Mouse (Mus musculus) cerebellum, adult (tissue): ENCODE results near the gene Ccdc78.
"Not testable (repeated sequence)": the region's sequence is repeated elsewhere in the genome, so short reads cannot be mapped to it uniquely, and the experiment has no call there.

Source experiments
- ATAC-seq: cut with Nextera tagmentation; 2 replicates; pipeline ENCODE4 v1.9.2; 2017; ENCODE audit warnings: mild to moderate bottlenecking, moderate library complexity, mixed read lengths; ENCODE audit not compliant: insufficient number of reproducible peaks, low FRiP score, low TSS enrichment

The Ccdc78 gene

DNA sequence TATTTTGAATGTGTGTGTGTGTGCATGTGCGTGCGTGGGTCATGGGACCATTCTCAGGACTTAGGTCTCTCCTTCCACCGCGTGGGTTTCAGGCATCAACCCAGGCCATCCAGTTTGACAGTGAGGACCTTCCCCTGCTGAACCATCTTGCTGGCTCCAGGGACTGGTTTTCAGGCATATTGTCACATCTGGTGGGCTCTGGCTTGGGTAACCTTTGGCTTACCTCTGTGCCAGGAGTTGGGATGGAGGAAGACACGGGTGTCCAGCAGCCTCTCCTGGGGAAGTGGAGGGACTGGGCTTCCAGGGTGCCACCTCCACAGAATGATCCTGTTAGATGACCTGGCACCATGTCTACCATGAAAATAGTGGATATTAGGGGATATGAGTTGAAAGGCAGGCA, 8.4 kb upstream of the Ccdc78 start:
- no peak for ATAC-seq

DNA sequence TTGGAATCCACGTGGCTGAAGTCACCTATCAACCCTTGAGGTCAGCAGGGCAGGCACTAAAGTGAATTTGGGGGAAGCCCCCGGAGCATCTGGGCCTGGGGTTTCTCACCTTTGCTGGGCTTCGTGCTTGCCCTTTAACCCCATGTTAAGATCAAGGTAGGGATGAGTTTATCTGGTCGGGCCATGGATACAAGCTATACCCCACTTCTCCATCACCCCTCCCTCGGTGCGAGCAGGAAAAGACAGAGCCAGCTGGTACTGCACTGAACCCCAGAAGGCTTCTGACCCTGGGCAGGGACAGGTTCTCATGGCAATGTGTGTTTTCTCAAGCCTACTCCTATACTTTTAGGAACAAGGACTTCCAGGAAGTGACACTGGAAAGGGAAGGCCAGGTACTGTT, 5.0 kb upstream of the Ccdc78 start:
- ATAC-seq = no peak

DNA sequence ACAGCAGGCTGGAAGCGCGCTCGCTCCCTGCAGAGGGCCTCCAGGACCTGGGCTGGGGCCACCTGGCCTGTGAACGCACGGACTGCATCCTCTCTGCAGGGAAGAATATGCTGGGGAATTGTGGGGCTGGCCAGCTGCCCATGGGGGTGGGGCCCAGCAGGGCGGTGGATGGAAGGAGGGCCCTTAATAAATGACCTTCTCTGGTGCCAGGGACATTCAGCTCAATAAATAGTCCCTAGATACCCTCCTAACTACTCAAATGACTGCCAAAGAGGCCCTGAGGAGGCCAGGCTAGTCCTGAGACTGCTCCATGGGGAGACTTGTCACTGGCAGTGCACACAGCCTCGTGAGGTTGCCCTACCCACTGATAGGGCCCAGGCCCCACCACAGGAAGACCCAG, 3.3 kb upstream of the Ccdc78 start:
- no peak for ATAC-seq

DNA sequence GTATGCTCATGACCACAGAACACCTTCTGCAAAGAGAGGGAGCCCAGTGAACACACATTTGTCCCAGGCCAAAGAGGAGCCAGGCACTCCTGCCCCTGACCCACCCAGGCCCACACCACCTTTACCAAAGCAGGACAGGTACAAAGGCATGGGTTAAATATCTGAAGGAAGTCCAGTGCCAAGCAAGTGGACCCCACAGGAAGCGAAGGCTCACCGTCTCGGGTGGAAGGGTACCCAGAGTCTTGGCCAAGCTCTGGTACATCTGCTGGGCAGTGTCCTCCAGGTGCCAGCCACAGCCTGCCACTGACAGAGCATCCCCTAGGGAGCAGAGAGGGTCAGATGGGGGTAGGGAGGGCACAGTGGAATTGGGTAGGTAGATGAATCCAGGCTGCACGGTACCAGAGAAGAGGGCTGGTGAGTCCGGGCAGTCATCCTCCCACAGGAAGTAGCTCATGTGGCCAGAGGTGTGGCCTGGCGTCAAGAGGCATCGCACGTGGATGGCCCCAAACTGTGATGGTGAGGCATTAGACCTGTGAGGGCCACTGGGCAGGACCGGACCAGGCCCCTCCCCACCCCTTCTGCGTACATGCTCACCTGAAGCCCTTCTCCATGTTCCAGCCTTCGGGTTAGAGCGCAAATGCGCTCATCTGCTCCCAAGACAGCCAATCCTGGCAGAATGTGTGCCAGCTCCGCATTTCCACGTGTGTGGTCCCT, 2.4 kb upstream of the Ccdc78 start:
- ATAC-seq = no peak

DNA sequence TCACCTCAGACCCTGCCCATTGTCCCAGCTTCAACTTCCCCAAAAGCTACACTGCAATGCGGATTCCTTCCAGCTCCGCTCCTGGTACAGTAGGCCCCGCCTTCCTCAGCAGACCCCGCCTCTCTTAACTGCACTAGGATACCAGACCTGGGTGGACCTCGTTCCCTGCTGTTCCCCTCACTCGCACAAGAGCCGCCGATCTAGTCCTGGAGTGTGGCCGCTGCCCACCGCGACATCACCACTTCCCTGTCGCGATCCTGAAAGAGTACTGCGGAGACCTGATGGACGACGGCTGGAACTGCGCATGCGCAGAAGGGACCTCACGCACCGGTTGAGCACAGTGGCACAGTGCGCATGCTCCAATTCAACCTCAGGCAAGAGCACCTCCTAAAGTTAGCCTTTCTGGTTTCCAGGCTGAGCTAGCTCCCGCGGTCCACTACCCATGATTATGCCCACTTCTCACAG, 1.1 kb upstream of the Ccdc78 start, which contains the start of gene Haghl:
Haghl (minus strand) TSS at position 393 of the 465 bp plus-strand sequence.
- peak; percentile 76; the same call in 1 of the 2 replicates for ATAC-seq

DNA sequence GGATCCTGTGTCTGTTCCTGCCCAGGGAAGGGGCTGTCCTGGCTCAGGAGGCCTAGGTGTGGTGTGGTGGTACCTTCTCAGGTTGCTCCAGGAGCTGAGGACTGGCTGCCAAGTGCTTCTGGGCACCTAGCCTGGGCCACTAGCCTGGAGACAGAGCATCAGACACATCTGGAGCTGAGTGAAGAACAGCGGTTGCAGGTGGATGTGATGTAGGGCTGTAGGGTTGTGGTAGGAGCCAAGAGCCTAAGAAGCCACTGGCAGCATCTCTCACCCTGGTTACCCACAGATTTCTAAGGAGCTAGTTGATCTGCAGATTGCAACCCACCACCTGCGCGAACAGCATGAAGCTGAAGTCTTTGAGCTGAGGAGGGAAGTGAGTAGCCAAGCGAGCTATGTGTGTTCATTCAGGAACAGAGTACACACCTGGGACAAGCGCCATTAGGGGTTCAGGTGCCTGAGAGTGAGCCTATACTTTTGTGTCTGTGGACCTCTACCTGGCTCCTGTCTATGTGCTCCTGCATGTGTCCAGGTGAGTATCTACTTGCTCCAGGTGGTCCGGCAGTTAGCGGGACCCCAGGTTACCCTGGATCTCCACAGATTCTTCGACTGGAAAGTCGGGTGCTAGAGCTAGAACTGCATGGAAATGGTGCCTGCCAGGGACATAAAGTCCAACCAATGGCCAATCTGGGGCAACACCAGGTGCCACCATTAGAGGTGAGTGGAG, 563 bp downstream of the Ccdc78 start:
- ATAC-seq = no peak

DNA sequence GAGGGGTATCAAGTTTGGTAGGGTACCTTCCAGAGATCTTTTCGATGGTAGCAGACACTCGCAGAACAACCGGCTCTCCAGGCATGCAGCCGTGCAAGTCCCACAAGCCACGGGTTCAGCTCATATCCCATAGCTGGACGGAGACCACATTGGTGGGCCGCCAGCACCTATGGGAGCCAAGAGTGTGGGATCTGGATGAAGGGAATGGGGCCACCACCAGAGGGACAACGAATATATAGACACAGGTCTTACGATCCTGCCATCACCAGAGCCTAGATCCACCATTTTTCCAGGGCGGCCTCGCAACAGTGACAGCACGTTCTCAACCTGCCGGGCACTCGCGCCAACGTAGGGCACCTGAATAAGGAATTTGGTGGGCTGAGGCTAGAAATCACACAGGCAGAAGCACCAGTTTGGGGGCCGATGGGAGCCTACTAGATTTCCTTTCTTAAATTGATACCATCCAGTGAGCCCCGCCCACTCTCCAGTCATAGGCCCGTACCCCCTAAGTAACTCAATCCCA, 5.0 kb downstream of the Ccdc78 start:
- no peak for ATAC-seq

DNA sequence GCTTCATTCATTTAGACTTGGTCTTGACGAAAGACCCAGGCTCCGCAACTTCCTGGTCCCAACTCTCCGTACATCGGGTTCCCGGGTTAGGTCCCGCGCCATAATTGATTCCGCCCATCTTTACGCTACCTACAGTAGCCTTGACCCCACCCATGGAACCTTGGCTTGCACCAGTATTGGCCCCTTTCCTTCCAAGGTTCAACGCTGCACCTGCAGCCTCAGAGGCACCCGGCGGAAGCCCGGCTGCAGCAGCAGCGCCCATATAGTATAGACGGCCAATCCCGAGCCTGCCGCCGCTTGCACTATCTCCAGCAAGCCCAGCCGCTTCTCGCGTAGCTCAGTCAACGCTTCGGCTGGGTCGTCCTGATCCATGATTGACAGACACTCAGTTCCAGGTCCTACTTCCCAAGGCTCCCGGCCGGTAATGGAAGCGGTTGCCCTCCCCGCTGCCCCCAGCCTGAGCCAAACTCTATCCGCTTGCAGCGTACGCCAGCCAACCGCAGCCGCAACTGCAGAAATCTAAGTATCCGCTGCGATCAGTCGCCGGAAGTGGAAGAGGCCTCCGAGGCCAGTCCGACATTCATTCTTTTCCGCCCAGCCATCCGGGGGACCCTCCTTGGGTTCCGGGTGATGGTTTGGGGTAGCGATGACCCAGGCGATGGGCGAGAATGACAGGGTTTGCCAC, 5.6 kb downstream of the Ccdc78 start:
- peak; percentile 12; the same call in 1 of the 2 replicates for ATAC-seq

DNA sequence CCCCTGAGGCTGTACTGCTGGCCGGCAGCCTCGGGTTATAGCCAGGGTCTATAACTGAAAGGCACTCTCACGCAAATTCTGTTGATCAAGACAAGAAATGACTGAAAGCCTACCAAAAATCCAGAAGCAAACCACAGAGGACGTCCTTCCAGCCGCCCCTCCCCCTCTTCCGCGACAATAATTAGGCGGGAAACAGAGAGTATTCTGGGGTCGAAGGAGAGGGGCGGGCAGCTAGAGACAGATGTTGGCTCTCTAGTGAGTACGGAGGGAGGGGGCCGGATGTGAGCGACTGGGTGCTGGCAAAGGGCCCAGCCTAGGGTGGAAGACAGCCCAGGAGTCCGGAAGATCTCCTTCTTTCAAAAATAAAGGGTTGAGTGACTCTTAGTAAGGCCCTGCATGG, 6.2 kb downstream of the Ccdc78 start, which contains the start of gene Fam173a:
Fam173a (minus strand) TSS at position 287 of the 400 bp plus-strand sequence.
- no peak for ATAC-seq

DNA sequence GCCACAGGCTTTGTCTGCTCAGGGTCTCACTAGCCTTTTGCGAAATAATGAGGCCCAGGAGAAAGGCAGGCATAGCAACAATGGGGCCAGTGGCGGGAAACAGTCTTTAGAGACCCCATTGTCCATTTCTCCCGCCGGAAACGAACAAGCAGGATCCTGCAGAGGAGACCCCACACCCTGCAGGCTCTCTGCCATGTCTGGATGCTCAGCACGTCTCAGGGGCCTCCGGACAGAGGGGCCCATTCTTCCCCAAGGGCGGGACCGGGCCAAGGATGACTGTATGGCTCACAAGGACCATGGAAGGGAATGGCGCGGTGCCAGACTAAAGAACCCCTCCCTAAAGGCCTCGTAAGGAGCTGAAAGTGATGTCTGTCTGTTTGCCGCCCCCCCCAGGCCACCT, 7.8 kb downstream of the Ccdc78 start:
- ATAC-seq = no peak

DNA sequence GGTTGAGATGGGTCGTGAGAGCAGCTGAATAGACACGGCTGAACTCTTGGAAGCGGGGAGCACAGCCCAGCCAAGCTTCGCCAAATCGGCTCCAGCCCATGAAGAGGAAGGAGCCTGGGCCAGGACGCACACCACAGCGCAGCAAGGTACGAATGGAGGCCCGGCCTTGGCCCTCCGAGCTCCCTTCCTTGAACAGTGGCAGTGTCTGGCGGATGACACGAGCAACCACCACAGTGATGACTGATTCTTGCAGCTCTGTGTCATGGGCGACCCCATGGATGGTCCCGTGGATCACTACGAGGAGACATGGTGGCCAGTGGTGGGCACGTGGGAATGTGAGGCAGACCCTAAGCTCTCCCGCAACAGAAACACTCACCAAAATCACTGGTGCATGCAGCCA, 8.6 kb downstream of the Ccdc78 start:
- ATAC-seq = no peak

DNA sequence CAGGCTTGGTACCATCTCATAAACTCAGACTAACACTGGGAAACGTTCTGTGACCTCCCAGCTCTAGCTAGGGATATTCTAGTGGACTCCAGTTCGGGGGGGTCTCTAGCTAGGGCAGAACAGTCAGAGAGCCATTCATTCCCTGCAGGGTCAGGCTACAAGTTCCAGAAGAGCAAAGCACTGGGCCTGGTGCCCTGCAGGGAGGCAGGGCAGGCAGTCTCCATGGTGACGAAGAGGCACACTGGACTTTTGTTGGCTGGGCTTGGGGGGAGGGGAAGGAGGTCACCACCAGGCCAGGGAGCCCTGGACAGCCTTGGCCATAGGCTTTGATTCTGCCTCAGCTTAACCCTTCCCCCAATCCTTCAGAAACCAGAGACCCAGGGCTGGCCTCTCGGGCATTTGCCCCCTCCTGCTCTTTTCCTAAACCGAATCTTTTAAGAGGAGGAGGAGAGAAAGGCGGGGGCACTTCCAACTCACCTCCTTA, 9.3 kb downstream of the Ccdc78 start, which contains the start of gene AC134908.4:
AC134908.4 (minus strand) TSS at position 51 of the 484 bp plus-strand sequence.
- ATAC-seq = no peak

DNA sequence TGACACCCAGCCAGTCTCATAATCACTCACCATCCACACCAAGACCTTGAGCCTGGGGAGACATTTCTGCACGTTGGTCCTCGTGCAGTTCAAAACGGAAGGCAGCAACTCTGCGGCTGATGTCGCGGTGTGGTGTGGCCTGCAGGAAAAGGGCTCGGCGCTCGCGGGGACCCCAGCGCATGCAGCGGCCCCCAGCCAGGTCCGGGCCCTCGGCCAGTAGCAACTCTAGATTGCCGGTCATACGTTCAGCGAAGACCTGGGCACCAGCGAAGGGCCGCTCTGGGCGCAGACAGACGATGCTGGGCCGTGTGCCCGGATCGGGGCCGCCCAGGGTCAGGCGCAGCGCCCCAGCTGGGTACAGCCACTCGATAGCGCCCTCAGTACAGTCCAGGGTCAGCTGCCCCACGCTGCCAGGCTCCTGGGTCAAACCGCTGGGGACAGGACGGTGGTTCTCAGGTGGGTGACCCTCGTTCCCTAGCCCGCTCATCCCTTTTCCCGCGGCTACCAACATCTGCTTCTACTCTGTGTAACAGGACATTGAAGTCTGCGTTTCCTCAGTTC, 9.9 kb downstream of the Ccdc78 start:
- ATAC-seq = no peak

DNA sequence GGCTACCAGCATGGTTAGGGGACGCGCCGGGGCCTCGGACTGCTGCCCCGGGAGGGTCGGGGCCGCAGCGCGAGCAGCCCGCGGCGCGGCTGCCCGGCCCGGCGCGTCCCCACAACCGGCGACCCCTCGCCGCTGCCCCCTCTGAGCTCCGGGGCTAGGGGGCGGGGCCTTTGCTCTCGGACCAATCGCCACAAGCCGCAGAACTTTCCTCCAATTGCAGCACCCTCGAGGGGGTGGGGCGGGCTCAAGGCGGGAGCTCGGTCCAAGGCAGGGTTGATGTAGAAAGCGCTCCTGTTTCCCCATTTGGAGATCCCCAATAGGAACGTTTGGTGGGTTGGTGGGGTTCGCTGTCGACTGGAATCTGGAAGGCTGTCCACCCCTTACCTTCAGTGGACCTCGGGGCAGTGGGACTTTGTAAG, 10.6 kb downstream of the Ccdc78 start, which contains the start of gene Metrn:
Metrn (minus strand) TSS at position 186 of the 419 bp plus-strand sequence.
- ATAC-seq = no peak

DNA sequence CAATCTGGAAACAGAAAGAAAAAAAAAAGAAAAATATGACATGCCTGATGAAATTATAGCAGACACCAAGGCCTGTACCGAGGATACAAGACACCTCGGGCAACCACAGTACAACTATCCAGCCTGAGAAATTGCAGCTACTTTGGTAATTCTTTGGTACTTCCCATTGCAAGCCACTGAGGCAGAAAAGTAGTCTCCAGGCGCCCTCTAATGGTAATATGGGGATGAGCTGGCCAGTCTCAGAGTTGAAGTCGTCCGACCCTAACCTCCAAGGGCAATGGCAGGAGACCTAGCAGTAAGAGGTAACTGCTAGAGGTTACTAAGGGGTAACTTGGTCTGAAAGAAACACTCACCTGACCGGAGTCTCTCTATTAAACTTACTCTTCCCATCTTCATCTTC, 14.6 kb downstream of the Ccdc78 start:
- peak; percentile 49; the same call in 1 of the 2 replicates for ATAC-seq

DNA sequence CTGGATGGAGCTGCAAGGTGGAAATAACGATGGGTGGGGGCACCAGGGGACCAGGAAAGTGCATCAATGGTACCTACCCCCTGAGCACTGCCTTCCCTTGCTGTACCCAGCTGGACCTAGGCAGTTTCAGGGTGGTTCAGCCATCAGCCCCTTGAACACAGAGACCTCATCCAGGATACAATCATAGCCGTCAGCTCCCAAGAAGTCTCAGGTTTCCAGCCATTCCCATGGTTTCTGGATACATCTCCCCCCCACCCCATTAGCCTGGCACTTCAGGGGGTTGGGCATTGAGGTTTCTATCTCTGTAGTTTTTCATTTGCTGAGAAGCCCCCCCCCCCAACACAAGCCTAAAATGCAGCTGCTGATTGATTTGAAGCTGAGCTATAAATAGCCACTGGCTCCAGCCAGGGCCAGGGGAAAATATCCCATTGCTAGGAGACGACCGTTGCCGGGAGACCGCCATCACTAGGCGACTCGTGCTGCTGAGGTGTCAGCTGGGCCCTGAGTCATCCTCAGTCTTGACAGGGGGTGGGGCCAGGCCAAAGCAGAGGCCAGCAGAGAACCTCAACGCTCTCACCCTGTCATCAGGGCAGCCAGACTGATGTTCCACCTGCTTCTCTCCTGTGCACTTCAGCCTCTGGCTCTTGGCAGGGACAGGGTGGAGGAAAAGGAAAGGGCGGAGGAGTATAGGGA, 16.6 kb downstream of the Ccdc78 start:
- ATAC-seq = no peak

DNA sequence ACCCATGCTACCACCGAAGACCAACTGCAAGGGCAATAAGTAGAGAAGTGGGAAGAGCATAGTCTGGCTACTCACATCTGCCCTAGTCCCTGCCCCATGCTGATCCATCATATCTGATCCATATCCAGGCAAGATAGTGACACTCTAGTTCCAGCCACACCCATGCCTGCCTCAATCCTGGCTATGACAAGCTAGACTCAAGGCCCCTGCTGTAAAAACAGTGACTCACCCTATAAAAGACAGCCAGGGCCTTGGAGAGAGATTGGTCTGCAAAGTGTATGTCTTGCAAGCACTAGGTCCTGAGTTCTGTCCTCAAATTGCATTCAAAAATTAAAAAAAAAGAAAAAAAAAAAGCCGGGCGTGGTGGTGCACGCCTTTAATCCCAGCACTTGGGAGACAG, 20.1 kb downstream of the Ccdc78 start:
- no peak for ATAC-seq

DNA sequence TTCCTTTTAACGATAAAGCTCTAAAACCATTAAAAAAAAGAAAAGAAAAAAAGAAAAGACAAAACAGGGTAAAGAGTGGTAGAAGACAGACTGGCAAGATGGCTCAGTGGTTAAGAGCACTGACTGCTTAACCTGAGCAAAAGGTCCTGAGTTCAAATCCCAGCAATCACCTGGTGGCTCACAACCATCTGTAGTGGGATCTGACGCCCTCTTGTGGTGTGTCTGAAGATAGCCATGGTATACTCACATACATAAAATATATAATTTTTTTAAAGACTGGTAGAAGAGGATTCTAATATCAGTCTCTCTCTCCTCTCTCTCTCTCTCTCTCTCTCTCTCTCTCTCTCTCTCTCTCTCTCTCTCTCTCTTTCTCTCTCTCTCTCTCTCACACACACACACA, 21.1 kb downstream of the Ccdc78 start:
- not testable (repeated sequence) for ATAC-seq

DNA sequence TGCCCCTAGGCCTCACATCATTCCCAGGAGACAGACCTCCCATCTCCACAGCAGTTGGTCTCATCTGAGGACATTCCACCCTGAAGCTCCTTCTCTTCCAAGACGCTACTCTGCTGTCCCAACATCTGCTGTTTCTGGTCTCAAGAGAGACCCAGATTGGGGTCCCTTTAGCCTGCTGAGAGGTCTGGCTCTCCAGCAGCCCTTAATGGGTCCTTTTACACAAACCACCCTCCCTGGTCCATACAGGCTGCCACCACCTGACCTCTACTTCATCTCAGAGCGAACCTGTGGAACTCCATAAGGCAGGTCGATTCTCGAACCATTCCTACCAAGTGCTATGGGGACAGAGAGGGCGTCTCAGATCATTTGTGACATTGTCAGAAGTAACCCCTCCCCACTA, 21.6 kb downstream of the Ccdc78 start:
- ATAC-seq = no peak
